Mouse (Mus musculus) testis, adult 2 months (tissue): Measurements from ENCODE around the gene 1700016C15Rik.

ENCODE experiments used
- CTCF ChIP-seq: fragments of 200-500 bp; IDR thresholded peaks from 2 replicates; pipeline ENCODE4 v1.5.1; 2012; ENCODE audit warnings: low read depth, mild to moderate bottlenecking, inconsistent platforms, low read length, moderate library complexity; ENCODE audit not compliant: control insufficient read depth, insufficient read depth, insufficient replicate concordance
- POLR2A ChIP-seq: fragments of 200-500 bp; IDR thresholded peaks from 2 replicates; pipeline ENCODE4 v1.6.1; 2012; ENCODE audit warnings: low read depth, mild to moderate bottlenecking, inconsistent platforms, low read length, moderate library complexity; ENCODE audit not compliant: control insufficient read depth

GRCm38 (mm10) chr1:177705204-177705603 is 24.4 kb upstream of the 1700016C15Rik start:
- TF ChIP-seq POLR2A (no peak), CTCF (no peak)
